Mouse (Mus musculus) midbrain, embryonic 12.5 days (tissue): ENCODE measurements at regions not wholly inside any gene's neighbourhood (a gene's known extent, or its start where the extent isn't known, plus 50 kb on each side); places are given as distances from the start of the nearest gene placed in this dataset.

Experiments used
- ATAC-seq: fragments of 200-750 bp; cut with Nextera tagmentation; 2 replicates; pipeline ENCODE4 v1.8.0; 2017; ENCODE audit warnings: low read depth, moderate TSS enrichment, moderate library complexity; ENCODE audit not compliant: low FRiP score
- H3K27ac ChIP-seq: fragments of 300-500 bp; sonication (generic); replicated peaks from 2 replicates; pipeline ENCODE4 v1.5.1; 2016; ENCODE audit warnings: mild to moderate bottlenecking
- H3K27me3 ChIP-seq: fragments of 300-500 bp; sonication (generic); 2 replicates; pipeline ENCODE4 v1.6.1; 2016; ENCODE audit warnings: mild to moderate bottlenecking
- H3K36me3 ChIP-seq: fragments of 300-500 bp; sonication (generic); 2 replicates; pipeline ENCODE4 v1.6.1; 2016
- H3K4me1 ChIP-seq: fragments of 300-500 bp; sonication (generic); 2 replicates; pipeline ENCODE4 v1.6.1; 2016
- H3K4me2 ChIP-seq: fragments of 300-500 bp; sonication (generic); replicated peaks from 2 replicates; pipeline ENCODE4 v1.6.1; 2016; ENCODE audit warnings: mild to moderate bottlenecking, moderate library complexity
- H3K4me3 ChIP-seq: fragments of 300-500 bp; sonication (generic); 2 replicates; pipeline ENCODE4 v1.5.1; 2016; ENCODE audit warnings: mild to moderate bottlenecking
- H3K9ac ChIP-seq: fragments of 300-500 bp; sonication (generic); replicated peaks from 2 replicates; pipeline ENCODE4 v1.6.1; 2016; ENCODE audit warnings: mild to moderate bottlenecking, moderate library complexity
- H3K9me3 ChIP-seq: fragments of 300-500 bp; sonication (generic); 2 replicates; pipeline ENCODE4 v1.6.1; 2016; ENCODE audit warnings: mild to moderate bottlenecking
- WGBS: fragments of 180-500 bp; shearing (Covaris S2); methylation state at CpG from one replicate; pipeline ENCODE4 v1.1.7; 2016; 5-methylcytosine and 5-hydroxymethylcytosine counted together

- Histone ChIP-seq H3K9me3 (no peaks in the 10 kb centered on the region), H3K4me3 (no peak overlapping the region), H3K27ac (no peak overlapping the region), H3K4me1 (peaks cover 5% of the 10 kb centered on the region; the same call in 1 of the 2 replicates), H3K4me2 (no peak overlapping the region), H3K36me3 (no peaks in the 10 kb centered on the region), H3K27me3 (no peaks in the 10 kb centered on the region), H3K9ac (no peak overlapping the region)
- ATAC-seq: no peak
- WGBS: 5% methylated on average over 3 of the region's 3 CpGs
Measured at GRCm38 (mm10) chr10:15405706-15406105, 687.7 kb upstream of the Gje1 start.

DNA sequence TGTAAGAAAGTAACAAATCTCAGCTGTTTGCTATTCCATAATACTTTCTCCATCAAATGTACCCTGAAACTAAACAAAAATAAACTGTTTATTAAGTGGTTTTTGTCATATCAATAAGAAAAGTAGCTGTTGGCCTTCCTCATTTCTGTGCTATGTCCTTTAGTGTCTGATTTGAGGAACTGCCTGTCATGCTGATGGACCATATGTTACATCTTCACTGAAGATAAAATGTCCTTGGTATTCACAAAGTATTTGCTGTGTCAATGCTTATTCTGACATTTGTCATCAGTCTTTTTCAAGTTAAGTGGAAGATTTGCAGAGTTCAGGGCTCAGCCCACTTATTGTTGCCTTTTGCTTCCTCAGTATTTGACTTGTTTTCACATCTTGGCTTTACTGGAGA lies 682.0 kb upstream of the Gje1 start:
- Histone ChIP-seq H3K4me2 (no peak overlapping the region), H3K4me3 (no peak overlapping the region)

GRCm38 (mm10) chr10:15397114-15397513 lies 679.1 kb upstream of the Gje1 start:
- Histone ChIP-seq H3K27ac (no peak overlapping the region), H3K4me2 (no peak overlapping the region), H3K36me3 (no peaks in the 10 kb centered on the region), H3K4me3 (no peak overlapping the region), H3K4me1 (0 out of 2 replicates have a peak, but pooled peaks cover 2% of the 10 kb centered on the region), H3K27me3 (no peaks in the 10 kb centered on the region), H3K9me3 (no peaks in the 10 kb centered on the region), H3K9ac (no peak overlapping the region)
- WGBS: 86% methylated on average over 1 of the region's 1 CpGs
- ATAC-seq: no peak

More for the DNA sequence above, 682.0 kb upstream of the Gje1 start:
- Histone ChIP-seq H3K4me1 (0 out of 2 replicates have a peak, but pooled peaks cover 3% of the 10 kb centered on the region), H3K36me3 (no peaks in the 10 kb centered on the region), H3K27ac (no peak overlapping the region), H3K9ac (no peak overlapping the region), H3K27me3 (no peaks in the 10 kb centered on the region), H3K9me3 (no peaks in the 10 kb centered on the region)
- ATAC-seq: no peak

GRCm38 (mm10) chr10:15395295-15395694 lies 677.3 kb upstream of the Gje1 start:
- no peak for ATAC-seq
- WGBS: 75% methylated on average over 2 of the region's 2 CpGs
- no peak overlapping the region for H3K4me3 ChIP-seq

DNA sequence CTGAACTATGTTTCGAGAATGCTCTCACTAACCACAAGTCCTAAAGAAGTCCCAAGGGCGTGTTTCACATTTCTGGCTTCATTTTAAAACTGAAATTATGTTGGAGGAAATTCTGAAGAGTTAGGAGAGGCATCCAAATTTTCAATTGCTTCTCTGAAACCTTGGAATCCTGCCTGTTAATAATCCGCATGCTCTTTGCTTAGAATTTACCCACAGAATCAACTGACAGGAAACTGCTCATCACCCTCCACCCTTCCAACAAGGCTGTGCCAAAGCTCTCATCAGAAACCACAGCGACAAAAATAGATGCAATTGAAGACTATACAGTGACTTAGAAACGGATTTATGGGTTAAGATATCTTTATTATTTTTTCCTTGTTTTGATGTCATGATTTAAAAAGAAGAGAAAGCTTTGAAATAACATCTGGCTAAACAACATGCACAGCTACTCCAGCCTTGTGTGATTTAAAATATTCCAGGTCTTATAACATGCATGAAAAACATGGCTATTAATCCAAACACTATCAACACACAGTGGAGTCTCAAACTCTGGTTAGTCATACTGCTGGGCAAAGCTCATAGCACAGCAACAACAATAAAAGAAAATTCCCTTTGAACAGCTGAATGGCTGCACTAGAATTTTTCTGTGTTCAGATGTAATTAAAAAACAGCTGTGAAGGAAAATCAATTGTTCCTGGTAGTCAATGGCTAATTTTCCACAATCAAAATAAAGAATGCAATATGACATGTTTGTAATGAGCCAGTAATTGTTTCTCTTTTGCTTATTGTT lies 674.2 kb upstream of the Gje1 start:
- H3K9me3 ChIP-seq: no peaks in the 10 kb centered on the region
- H3K36me3 ChIP-seq: no peaks in the 10 kb centered on the region

More at GRCm38 (mm10) chr10:15395295-15395694, 677.3 kb upstream of the Gje1 start:
- Histone ChIP-seq H3K27me3 (no peaks in the 10 kb centered on the region), H3K9me3 (no peaks in the 10 kb centered on the region), H3K9ac (no peak overlapping the region), H3K27ac (no peak overlapping the region), H3K4me1 (no peaks in the 10 kb centered on the region), H3K4me2 (no peak overlapping the region), H3K36me3 (no peaks in the 10 kb centered on the region)

GRCm38 (mm10) chr10:15373571-15373970 lies 655.6 kb upstream of the Gje1 start:
- no peak overlapping the region for H3K4me3 ChIP-seq
- H3K27ac ChIP-seq: no peak overlapping the region
- H3K9me3 ChIP-seq: no peaks in the 10 kb centered on the region
- ATAC-seq: no peak
- 91% methylated on average over 3 of the region's 3 CpGs for WGBS
- no peak overlapping the region for H3K4me2 ChIP-seq
- H3K4me1 ChIP-seq: no peaks in the 10 kb centered on the region
- H3K27me3 ChIP-seq: no peaks in the 10 kb centered on the region
- H3K9ac ChIP-seq: no peak overlapping the region
- no peaks in the 10 kb centered on the region for H3K36me3 ChIP-seq

More for the DNA sequence above, 674.2 kb upstream of the Gje1 start:
- 78% methylated on average over 5 of the region's 5 CpGs for WGBS
- H3K9ac ChIP-seq: no peak overlapping the region
- no peak overlapping the region for H3K27ac ChIP-seq
- no peaks in the 10 kb centered on the region for H3K4me1 ChIP-seq
- no peaks in the 10 kb centered on the region for H3K27me3 ChIP-seq
- no peak overlapping the region for H3K4me3 ChIP-seq
- no peak for ATAC-seq
- no peak overlapping the region for H3K4me2 ChIP-seq
